Mouse (Mus musculus): ENCODE measurements around the gene Mpped1.

DNA sequence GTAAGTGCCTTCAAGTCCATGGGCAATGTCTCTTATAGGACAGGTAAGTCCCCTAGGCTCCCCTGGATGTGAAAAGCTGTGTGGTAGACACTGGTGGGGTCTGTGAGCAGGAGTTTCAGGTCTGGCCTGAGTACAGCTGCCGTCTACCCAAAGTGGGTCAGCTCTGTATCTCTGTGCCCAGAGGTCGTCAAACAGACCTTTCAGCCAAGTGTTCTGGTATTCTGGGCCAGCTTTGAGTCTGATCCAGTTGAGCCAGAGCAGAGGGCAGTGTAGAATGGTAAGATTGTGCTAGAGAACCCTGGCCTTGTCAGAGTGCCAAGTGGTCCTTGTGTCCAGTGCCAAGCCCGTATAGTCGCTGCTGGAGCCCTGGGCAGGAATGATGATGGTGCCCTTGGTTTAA lies 6.3 kb upstream of the Mpped1 start:
- TF ChIP-seq POLR2A (IDR thresholded peaks at IDR 0.05; ENCODE audit: insufficient read length, low read depth) (no peak), POLR2AphosphoS2 (IDR thresholded peaks at IDR 0.05; ENCODE audit: insufficient read length, low read depth) (no peak), TCF3 (IDR thresholded peaks at IDR 0.05; ENCODE audit: insufficient read length, low read depth) (no peak), REST (IDR thresholded peaks at IDR 0.05; ENCODE audit: insufficient read depth, insufficient read length) (no peak), USF1 (IDR thresholded peaks at IDR 0.05; ENCODE audit: low read depth) (no peak), CEBPB (IDR thresholded peaks at IDR 0.05; ENCODE audit: insufficient read depth, poor library complexity, severe bottlenecking) (no peak), MAX (IDR thresholded peaks at IDR 0.05; ENCODE audit: low read depth) (no peak), MYOG (IDR thresholded peaks at IDR 0.05; ENCODE audit: control insufficient read depth in 1 of 3, insufficient read depth in 1 of 3, insufficient read length in 2 of 3, low read depth in 2 of 3) (no peak), SRF (IDR thresholded peaks at IDR 0.05; ENCODE audit: control insufficient read depth, insufficient read length, low read depth) (no peak), E2F4 (IDR thresholded peaks at IDR 0.05; ENCODE audit: insufficient read depth) (no peak), TCF12 (IDR thresholded peaks at IDR 0.05; ENCODE audit: insufficient read depth, poor library complexity, severe bottlenecking) (no peak)

All from myocyte (in vitro differentiated cells).